Comparison of ENCODE assay signal across 25 mouse cellular contexts in genomic region chr2:122353765-122354164, GRCm38 (mm10). TPM values are rescaled to one million over a fixed set of nuclear protein-coding genes. Genes with fewer than 3 reads are reported as not detected.
DNase-seq lines count a peak whose midpoint lies in the region; ATAC-seq lines count a peak whose summit lies in the region.
"Had no signal": no experiment of that assay in that cellular context is flagged by ENCODE, and none has a peak within 500 bp of the region (broad histone marks: within the 10 kb centered on the region; RNA-seq: fewer than 3 reads in every experiment).

No protein-coding gene starts in this region.

- DNase-seq in midbrain, embryonic 11.5 days (ENCODE audit: low spot score, missing footprints), result no peak
- DNase-seq in cerebellum, postnatal 14 days, result peak; percentile 33 to 36
- DNase-seq in embryo, embryonic 10 days (ENCODE audit: low spot score), result no peak
- DNase-seq in thymus, postnatal 36 days, result no peak
- DNase-seq in gastrocnemius, postnatal 14 days, result no peak
- DNase-seq: B cell, adult 2 months; embryo, embryonic 11 days; heart, adult 11 months; kidney, adult 18-20 months; kidney, postnatal 25 days; lung, postnatal 10 days; thymus, postnatal 14 days had no signal

- H3K4me3 ChIP-seq in midbrain, embryonic 11.5 days (ENCODE audit: low read depth, low read length), result no peak overlapping the region
- no peak overlapping the region for H3K4me3 ChIP-seq in midbrain, embryonic 16.5 days (ENCODE audit: low read depth, low read length)
- H3K4me3 ChIP-seq in hindbrain, embryonic 15.5 days, result no peak overlapping the region
- H3K4me3 ChIP-seq in neural tube, embryonic 13.5 days, result no peak overlapping the region
- H3K4me3 ChIP-seq: forebrain, embryonic 13.5 days; limb, embryonic 15.5 days; megakaryocyte, embryonic 14.5 days had no signal

- no peak for ATAC-seq in midbrain, embryonic 11.5 days (ENCODE audit: low FRiP score)
- ATAC-seq in midbrain, embryonic 16.5 days, result no peak
- ATAC-seq in hindbrain, embryonic 15.5 days (ENCODE audit: low FRiP score, low read depth), result no peak
- ATAC-seq in neural tube, embryonic 13.5 days (ENCODE audit: low read depth), result no peak
- ATAC-seq: activated CD4-positive, CD25-positive, alpha-beta regulatory T cell, adult 4 months; forebrain, embryonic 13.5 days had no signal

- peak overlapping the region; percentile 27; the same call in 1 of the 2 replicates for H3K27ac ChIP-seq in midbrain, embryonic 11.5 days (ENCODE audit: low read depth, low read length)
- H3K27ac ChIP-seq in midbrain, embryonic 16.5 days (ENCODE audit: low read length), result no peak overlapping the region
- H3K27ac ChIP-seq in hindbrain, embryonic 15.5 days (replicated peaks), result peak overlapping the region; percentile 17; the same call in 1 of the 2 replicates
- peak overlapping the region; percentile 94 for H3K27ac ChIP-seq in neural tube, embryonic 13.5 days (replicated peaks)
- H3K27ac ChIP-seq: forebrain, embryonic 13.5 days; limb, embryonic 15.5 days had no signal

- peaks cover 16% of the 10 kb centered on the region for H3K4me1 ChIP-seq in midbrain, embryonic 11.5 days (ENCODE audit: control insufficient read depth, insufficient read depth, low read length)
- peaks cover 29% of the 10 kb centered on the region for H3K4me1 ChIP-seq in midbrain, embryonic 16.5 days (ENCODE audit: control insufficient read depth, insufficient read depth, low read length)
- H3K4me1 ChIP-seq in hindbrain, embryonic 15.5 days (replicated peaks), result peaks cover 60% of the 10 kb centered on the region
- peaks cover 76% of the 10 kb centered on the region for H3K4me1 ChIP-seq in neural tube, embryonic 13.5 days (replicated peaks)

- H3K27me3 ChIP-seq in midbrain, embryonic 11.5 days (ENCODE audit: control insufficient read depth, insufficient read depth, low read length), result no peaks in the 10 kb centered on the region
- H3K27me3 ChIP-seq in midbrain, embryonic 16.5 days (ENCODE audit: control insufficient read depth, insufficient read depth, low read depth, low read length), result no peaks in the 10 kb centered on the region
- H3K27me3 ChIP-seq in hindbrain, embryonic 15.5 days, result no peaks in the 10 kb centered on the region
- H3K27me3 ChIP-seq in neural tube, embryonic 13.5 days, result no peaks in the 10 kb centered on the region
- H3K27me3 ChIP-seq: limb, embryonic 15.5 days had no signal

- H3K9ac ChIP-seq in midbrain, embryonic 11.5 days (ENCODE audit: low read length), result no peak overlapping the region
- H3K9ac ChIP-seq in midbrain, embryonic 16.5 days (ENCODE audit: low read depth, low read length), result no peak overlapping the region
- H3K9ac ChIP-seq in hindbrain, embryonic 15.5 days, result no peak overlapping the region
- peak overlapping the region; percentile 47 for H3K9ac ChIP-seq in neural tube, embryonic 13.5 days
- H3K9ac ChIP-seq: forebrain, embryonic 13.5 days; limb, embryonic 15.5 days had no signal

- no peaks in the 10 kb centered on the region for H3K9me3 ChIP-seq in midbrain, embryonic 11.5 days (ENCODE audit: control insufficient read depth, low read length)
- H3K9me3 ChIP-seq in midbrain, embryonic 16.5 days (replicated peaks; ENCODE audit: control insufficient read depth, low read length, poor library complexity, severe bottlenecking), result no peaks in the 10 kb centered on the region
- no peaks in the 10 kb centered on the region for H3K9me3 ChIP-seq in hindbrain, embryonic 15.5 days
- no peaks in the 10 kb centered on the region for H3K9me3 ChIP-seq in neural tube, embryonic 13.5 days
- H3K9me3 ChIP-seq: forebrain, embryonic 13.5 days; limb, embryonic 15.5 days; megakaryocyte, embryonic 14.5 days had no signal

- H3K4me2 ChIP-seq in midbrain, embryonic 11.5 days, result no peak overlapping the region
- H3K4me2 ChIP-seq in midbrain, embryonic 16.5 days (ENCODE audit: low read length), result no peak overlapping the region
- no peak overlapping the region for H3K4me2 ChIP-seq in hindbrain, embryonic 15.5 days
- H3K4me2 ChIP-seq in neural tube, embryonic 13.5 days, result no peak overlapping the region
- H3K4me2 ChIP-seq: forebrain, embryonic 13.5 days; limb, embryonic 15.5 days had no signal

- 88% methylated on average over 8 of the region's 8 CpGs for WGBS in midbrain, embryonic 11.5 days
- 89% methylated on average over 8 of the region's 8 CpGs for WGBS in midbrain, embryonic 16.5 days
- 73% methylated on average over 8 of the region's 8 CpGs for WGBS in hindbrain, embryonic 15.5 days
- WGBS in neural tube, embryonic 13.5 days, result 61% methylated on average over 8 of the region's 8 CpGs

- intact Hi-C loops in gastrocnemius, postnatal 14 days (cut with DNase I; ENCODE audit: low total_unique reads), result no loop called here

- H3K36me3 ChIP-seq in midbrain, embryonic 11.5 days (ENCODE audit: control insufficient read depth, insufficient read depth, low read length), result peaks cover 6% of the 10 kb centered on the region; the same call in 1 of the 2 replicates
- peaks cover 15% of the 10 kb centered on the region; the same call in 1 of the 2 replicates for H3K36me3 ChIP-seq in midbrain, embryonic 16.5 days (ENCODE audit: control insufficient read depth, insufficient read depth, low read length)
- H3K36me3 ChIP-seq in hindbrain, embryonic 15.5 days, result peaks cover 12% of the 10 kb centered on the region
- H3K36me3 ChIP-seq in neural tube, embryonic 13.5 days, result peaks cover 40% of the 10 kb centered on the region

RNA-seq across cellular contexts. Expression of gene Shf, which starts 15.2 kb away (rescaled TPM):
- 6.7 and 9.2 TPM in 2 replicates for polyA plus RNA-seq in midbrain, embryonic 11.5 days (2014; fragmentation: Nextera tagmentation; extraction: Ambion mirVana)
- 8.9 and 9.5 TPM in 2 replicates for polyA plus RNA-seq in midbrain, embryonic 16.5 days (2015; fragmentation: Nextera tagmentation; extraction: Ambion mirVana)
- polyA plus RNA-seq in hindbrain, embryonic 15.5 days (2015; fragmentation: Nextera tagmentation; extraction: Ambion mirVana), result 11.1 and 12.6 TPM in 2 replicates
- polyA plus RNA-seq in neural tube, embryonic 13.5 days (2015; fragmentation: Nextera tagmentation; extraction: Ambion mirVana), result 12.7 and 17.2 TPM in 2 replicates
- total RNA-seq in gastrocnemius, postnatal 14 days (2021), result 1 to 10 TPM; 5.1 to 6.0 TPM

RNA-seq across cellular contexts. Expression of gene Duox1, which starts 38.3 kb away (rescaled TPM):
- 0.04 TPM in 1 of 2 replicates, not detected in the other for polyA plus RNA-seq in midbrain, embryonic 11.5 days (2014; fragmentation: Nextera tagmentation; extraction: Ambion mirVana)
- 0.07 and 0.11 TPM in 2 replicates for polyA plus RNA-seq in midbrain, embryonic 16.5 days (2015; fragmentation: Nextera tagmentation; extraction: Ambion mirVana)
- 0.14 and 0.16 TPM in 2 replicates for polyA plus RNA-seq in hindbrain, embryonic 15.5 days (2015; fragmentation: Nextera tagmentation; extraction: Ambion mirVana)
- 0.06 and 0.13 TPM in 2 replicates for polyA plus RNA-seq in neural tube, embryonic 13.5 days (2015; fragmentation: Nextera tagmentation; extraction: Ambion mirVana)
- under 1 TPM; 0.27 to 0.45 TPM for total RNA-seq in gastrocnemius, postnatal 14 days (2021)
- total RNA-seq: hematopoietic stem cell, adult 5-6 weeks had no signal
- polyA plus RNA-seq: activated CD4-positive, CD25-positive, alpha-beta regulatory T cell, adult 4 months; forebrain, embryonic 13.5 days; liver, embryonic 16.5 days had no signal

RNA-seq across cellular contexts. Expression of gene Duoxa1, which starts 40.2 kb away (rescaled TPM):
- not detected in 2 replicates for polyA plus RNA-seq in midbrain, embryonic 11.5 days (2014; fragmentation: Nextera tagmentation; extraction: Ambion mirVana)
- polyA plus RNA-seq in midbrain, embryonic 16.5 days (2015; fragmentation: Nextera tagmentation; extraction: Ambion mirVana), result 0.17 and 0.26 TPM in 2 replicates
- 0.23 and 0.52 TPM in 2 replicates for polyA plus RNA-seq in hindbrain, embryonic 15.5 days (2015; fragmentation: Nextera tagmentation; extraction: Ambion mirVana)
- polyA plus RNA-seq in neural tube, embryonic 13.5 days (2015; fragmentation: Nextera tagmentation; extraction: Ambion mirVana), result 0.29 TPM in 1 of 2 replicates, not detected in the other
- under 1 TPM; 0.42 to 0.53 TPM for total RNA-seq in gastrocnemius, postnatal 14 days (2021)
- total RNA-seq: adrenal gland, postnatal 36 days; hematopoietic stem cell, adult 5-6 weeks; layer of hippocampus, postnatal 10 days; left cerebral cortex, postnatal 14 days had no signal
- polyA plus RNA-seq: forebrain, embryonic 13.5 days; heart, embryonic 14.5 days; liver, embryonic 16.5 days had no signal

RNA-seq across cellular contexts. Expression of gene Duoxa2, which starts 55.1 kb away (rescaled TPM):
- not detected in 2 replicates for polyA plus RNA-seq in midbrain, embryonic 11.5 days (2014; fragmentation: Nextera tagmentation; extraction: Ambion mirVana)
- 0.19 and 0.26 TPM in 2 replicates for polyA plus RNA-seq in midbrain, embryonic 16.5 days (2015; fragmentation: Nextera tagmentation; extraction: Ambion mirVana)
- 0.12 and 0.26 TPM in 2 replicates for polyA plus RNA-seq in hindbrain, embryonic 15.5 days (2015; fragmentation: Nextera tagmentation; extraction: Ambion mirVana)
- not detected in 2 replicates for polyA plus RNA-seq in neural tube, embryonic 13.5 days (2015; fragmentation: Nextera tagmentation; extraction: Ambion mirVana)
- total RNA-seq in gastrocnemius, postnatal 14 days (2021), result not detected
- total RNA-seq: adrenal gland, postnatal 36 days; hematopoietic stem cell, adult 5-6 weeks; left cerebral cortex, postnatal 14 days had no signal
- polyA plus RNA-seq: activated CD4-positive, CD25-positive, alpha-beta regulatory T cell, adult 4 months; forebrain, embryonic 13.5 days; heart, embryonic 14.5 days; liver, embryonic 16.5 days had no signal

RNA-seq across cellular contexts. Expression of gene Duox2, which starts 55.5 kb away (rescaled TPM):
- 0.03 TPM in 1 of 2 replicates, not detected in the other for polyA plus RNA-seq in midbrain, embryonic 11.5 days (2014; fragmentation: Nextera tagmentation; extraction: Ambion mirVana)
- 0.03 TPM in 1 of 2 replicates, not detected in the other for polyA plus RNA-seq in midbrain, embryonic 16.5 days (2015; fragmentation: Nextera tagmentation; extraction: Ambion mirVana)
- polyA plus RNA-seq in hindbrain, embryonic 15.5 days (2015; fragmentation: Nextera tagmentation; extraction: Ambion mirVana), result not detected in 2 replicates
- not detected in 2 replicates for polyA plus RNA-seq in neural tube, embryonic 13.5 days (2015; fragmentation: Nextera tagmentation; extraction: Ambion mirVana)
- total RNA-seq in gastrocnemius, postnatal 14 days (2021), result under 1 TPM; 0.13 to 0.18 TPM
- total RNA-seq: hematopoietic stem cell, adult 5-6 weeks had no signal
- polyA plus RNA-seq: activated CD4-positive, CD25-positive, alpha-beta regulatory T cell, adult 4 months; forebrain, embryonic 13.5 days; liver, embryonic 16.5 days had no signal

Comparison
In these comparisons a context has a peak if more than half of its experiments do, and no peak if none do; other contexts are left out.
1. DNase-seq: peak in cerebellum, postnatal 14 days (2 of 2); none in midbrain, embryonic 11.5 days (single experiment), embryo, embryonic 10 days (single experiment), thymus, postnatal 36 days (0 of 2) and gastrocnemius, postnatal 14 days (single experiment).